Mouse (Mus musculus) ES-Bruce4 (cell line): ENCODE data around the gene Daam1.

Experiments
- CTCF ChIP-seq: IDR thresholded peaks from one replicate; pipeline ENCODE4 v1.8.1; 2011; ENCODE audit warnings: low read depth, low read length
- EP300 ChIP-seq: IDR thresholded peaks from 2 replicates; pipeline ENCODE4 v1.6.1; 2011; ENCODE audit warnings: low read depth, low read length; ENCODE audit not compliant: insufficient read depth
- POLR2A ChIP-seq: IDR thresholded peaks from one replicate; pipeline ENCODE4 v1.8.1; 2011; ENCODE audit warnings: low read length; ENCODE audit not compliant: insufficient read depth

- TF ChIP-seq POLR2A (no peak), EP300 (no peak), CTCF (no peak)
Observed at GRCm38 (mm10) chr12:71863846-71864543, 33.1 kb downstream of the Daam1 start.
